Mouse (Mus musculus) ES-CJ7 (cell line): ENCODE results near the gene Bmp5.

ENCODE experiments used
- DNase-seq: peaks from one replicate; pipeline ENCODE4 v3.0.0; 2011; ENCODE audit warnings: low read depth, low spot score

Bmp5 gene

DNA sequence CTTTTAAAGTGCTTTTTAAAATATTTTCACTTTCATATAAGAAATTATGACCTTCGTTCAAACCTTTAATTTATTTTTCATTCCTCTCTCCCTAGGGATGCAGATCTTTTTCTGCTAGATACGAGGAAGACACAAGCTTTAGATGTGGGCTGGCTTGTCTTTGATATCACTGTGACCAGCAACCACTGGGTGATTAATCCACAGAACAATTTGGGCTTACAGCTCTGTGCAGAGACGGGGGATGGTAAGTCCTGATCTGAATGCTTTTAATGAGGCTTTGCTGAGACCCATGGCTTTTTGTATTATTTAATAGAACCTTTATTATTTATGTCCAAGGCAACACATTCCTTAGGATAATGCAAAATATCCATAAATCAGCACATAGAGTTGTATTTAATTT, 64.3 kb downstream of the Bmp5 start:
- no peak for DNase-seq

- no peak for DNase-seq
Measured at GRCm38 (mm10) chr9:75840841-75841240, 65.7 kb downstream of the Bmp5 start.

DNA sequence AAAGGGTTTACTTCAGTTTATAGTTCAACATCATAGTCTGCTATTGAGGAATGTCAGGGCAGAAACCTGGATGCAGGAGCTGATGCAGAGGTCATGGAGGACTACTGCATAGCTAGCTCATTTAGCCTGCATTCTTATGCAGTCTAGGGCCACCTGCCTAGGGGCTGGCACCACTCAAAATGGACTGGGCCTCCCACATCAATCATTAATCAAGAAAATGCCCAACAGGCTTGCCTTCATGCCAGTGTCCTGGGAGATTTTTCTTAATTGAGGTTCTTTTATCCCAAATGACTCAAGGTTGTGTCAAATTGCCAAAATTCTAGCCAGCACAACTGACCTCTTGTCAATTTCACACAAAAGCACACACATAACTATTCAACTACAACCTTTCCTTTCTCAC, 70.8 kb downstream of the Bmp5 start:
- DNase-seq, result no peak

GRCm38 (mm10) chr9:75850670-75851228, 75.6 kb downstream of the Bmp5 start:
- no peak for DNase-seq

DNA sequence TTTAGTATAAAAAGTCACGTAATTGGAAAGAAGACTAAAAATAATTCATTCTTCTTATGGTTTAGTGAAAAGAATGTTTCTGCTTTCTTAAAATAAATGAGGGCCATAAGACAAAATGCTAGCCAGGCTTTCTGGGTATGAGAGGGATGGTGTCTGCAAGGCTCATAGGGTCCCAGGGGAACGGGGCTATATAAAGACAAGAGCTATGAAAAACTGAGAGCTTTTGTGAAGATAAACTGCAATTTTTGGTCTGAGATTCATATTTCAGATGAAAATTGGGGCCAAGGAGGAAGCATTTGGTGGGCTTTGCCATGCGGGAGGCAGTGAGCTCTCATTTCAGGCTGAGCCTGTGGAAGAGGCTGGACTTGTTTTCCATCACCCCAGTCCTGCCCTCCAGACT, 83.0 kb downstream of the Bmp5 start:
- no peak for DNase-seq

GRCm38 (mm10) chr9:75858939-75859338, 83.8 kb downstream of the Bmp5 start:
- DNase-seq, result no peak

DNA sequence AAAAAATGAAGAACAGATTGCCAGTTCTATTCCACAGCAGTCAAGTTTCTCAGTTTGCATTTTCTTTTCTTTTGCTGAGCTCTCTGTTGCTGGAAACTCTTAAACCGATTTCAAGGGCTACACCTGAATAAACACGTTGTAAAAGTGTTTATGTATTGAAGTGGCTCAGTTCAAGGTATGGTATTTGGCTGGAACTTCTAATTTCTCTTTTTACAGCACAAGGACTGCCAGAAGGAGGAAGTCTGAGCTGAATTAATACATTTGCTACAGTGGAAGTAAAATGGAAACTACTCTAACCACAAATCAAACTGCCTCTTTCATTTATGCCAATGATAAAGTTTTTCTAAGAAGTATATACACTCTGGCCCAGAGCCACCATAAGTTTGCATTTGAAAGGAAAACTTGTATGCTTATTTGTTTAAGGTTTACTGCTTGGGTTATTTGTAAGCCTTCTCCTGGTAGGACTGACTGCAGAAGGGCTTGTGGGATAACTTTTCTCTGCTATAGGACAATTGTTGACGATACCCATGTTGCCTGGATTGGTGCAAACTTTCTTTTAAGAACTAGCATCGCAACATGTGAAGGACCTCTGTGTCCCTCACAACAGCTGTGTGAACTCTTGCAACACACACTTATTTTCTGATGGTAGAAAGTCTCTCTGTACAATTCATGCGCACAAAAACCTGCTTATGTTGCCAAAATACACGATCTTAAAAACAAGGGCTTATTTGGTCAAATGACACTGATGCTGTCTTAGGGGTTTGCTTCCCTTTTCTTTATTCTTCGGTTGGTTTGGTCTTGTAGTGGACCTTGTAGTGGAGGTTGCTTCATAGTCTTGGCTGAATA, 95.4 kb downstream of the Bmp5 start:
- DNase-seq, result no peak

- DNase-seq, result no peak
Measured at GRCm38 (mm10) chr9:75876333-75876732, 101.2 kb downstream of the Bmp5 start.

DNA sequence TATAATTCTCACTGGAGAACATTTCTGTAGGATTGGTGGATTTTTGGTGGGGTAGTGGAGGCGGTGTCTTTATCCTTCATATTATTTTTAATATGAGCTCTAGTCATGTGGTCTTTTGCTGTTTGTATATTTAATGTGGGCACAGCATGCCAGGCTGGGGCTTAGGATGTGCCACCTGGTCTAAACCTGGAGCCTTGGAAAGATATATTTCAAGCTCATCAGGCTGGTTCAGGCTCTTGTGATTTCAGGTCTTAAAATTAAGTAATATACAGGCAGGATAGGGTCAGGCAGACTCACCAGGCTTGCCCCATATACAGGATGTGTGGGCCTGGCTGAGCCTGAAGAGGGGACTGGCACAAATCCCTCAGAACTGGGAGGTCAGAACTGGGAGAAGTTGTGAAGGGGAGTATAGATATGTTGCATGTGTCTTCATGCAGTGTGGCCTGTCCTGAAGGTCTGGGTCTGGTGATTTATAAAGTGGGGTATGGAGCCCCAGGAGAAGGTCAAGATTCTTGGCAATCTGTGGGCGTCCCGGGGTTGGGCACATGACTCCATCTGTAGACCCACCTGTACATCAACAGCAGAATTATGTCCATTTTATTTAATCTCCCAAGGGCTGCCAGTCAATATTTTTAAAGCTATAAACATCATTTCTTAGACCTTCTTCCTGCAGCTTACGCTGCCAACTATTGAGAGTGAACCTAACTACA, 108.5 kb downstream of the Bmp5 start:
- DNase-seq, result no peak

GRCm38 (mm10) chr9:75886801-75887544, 111.8 kb downstream of the Bmp5 start:
- no peak for DNase-seq

DNA sequence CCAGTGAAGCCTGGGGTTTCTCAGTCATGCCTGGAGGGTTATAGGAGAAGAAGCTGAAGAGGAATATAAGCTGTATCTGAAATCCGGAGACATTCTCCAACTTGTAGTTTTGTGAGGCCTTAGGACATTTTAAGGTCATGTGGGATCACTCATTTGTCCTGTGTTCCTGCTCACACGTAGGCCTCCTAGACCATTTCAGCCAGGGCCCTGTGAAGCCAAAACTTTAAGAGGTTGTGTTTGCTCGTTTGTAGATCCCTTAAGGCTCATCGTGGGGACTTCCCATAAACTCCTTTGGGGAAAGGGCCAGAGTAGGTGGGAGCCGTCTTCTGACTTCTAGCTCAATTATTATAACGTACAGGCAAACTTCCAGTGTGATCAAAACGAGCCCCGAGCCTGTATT, 121.8 kb downstream of the Bmp5 start:
- DNase-seq, result no peak

GRCm38 (mm10) chr9:75898022-75898421, 122.9 kb downstream of the Bmp5 start:
- DNase-seq, result no peak

- no peak for DNase-seq
Measured at GRCm38 (mm10) chr9:75901219-75901618, 126.1 kb downstream of the Bmp5 start.

DNA sequence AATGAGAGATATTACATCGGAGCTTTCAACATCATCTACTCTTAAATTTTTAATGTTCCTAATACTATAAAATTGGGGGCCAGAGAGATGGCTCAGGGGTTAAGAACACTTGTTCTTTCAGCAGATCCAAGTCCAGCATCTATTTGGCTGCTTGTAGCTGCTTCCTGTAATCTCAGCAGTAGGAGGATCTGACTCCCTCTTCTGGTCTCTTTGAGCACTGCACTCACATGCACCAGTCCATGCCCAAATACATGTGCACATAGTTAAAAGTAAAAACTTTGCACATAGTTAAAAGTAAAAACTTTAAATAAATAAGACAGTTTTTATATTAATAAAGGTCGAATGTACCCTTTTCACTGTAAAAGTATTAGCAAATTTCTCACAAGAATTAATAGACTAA, 130.3 kb downstream of the Bmp5 start:
- peak; percentile 66 for DNase-seq

GRCm38 (mm10) chr9:75910112-75910799, 135.1 kb downstream of the Bmp5 start:
- no peak for DNase-seq

DNA sequence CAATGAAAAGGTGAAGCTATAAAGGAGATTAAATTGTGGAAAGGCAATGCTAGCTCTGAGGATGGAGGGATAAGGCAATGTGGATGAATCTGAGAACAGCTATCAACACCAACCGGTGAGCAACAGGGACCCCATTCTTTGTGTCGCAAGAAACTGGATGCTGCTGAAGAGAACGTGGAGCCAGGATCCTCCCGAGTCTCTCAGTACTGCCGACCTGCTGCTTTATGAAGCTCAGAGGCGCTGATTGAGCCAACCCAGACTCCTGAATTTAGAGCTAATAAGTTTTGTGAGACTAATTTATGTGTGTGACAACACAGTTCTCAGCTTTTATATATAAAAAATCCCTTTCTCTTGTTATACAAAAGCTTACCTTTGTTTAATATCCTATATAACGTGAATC, 136.4 kb downstream of the Bmp5 start:
- DNase-seq, result no peak

- DNase-seq, result no peak
Measured at GRCm38 (mm10) chr9:75916027-75916426, 140.9 kb downstream of the Bmp5 start.

- DNase-seq, result no peak
Measured at GRCm38 (mm10) chr9:75927196-75927880, 152.2 kb downstream of the Bmp5 start.

DNA sequence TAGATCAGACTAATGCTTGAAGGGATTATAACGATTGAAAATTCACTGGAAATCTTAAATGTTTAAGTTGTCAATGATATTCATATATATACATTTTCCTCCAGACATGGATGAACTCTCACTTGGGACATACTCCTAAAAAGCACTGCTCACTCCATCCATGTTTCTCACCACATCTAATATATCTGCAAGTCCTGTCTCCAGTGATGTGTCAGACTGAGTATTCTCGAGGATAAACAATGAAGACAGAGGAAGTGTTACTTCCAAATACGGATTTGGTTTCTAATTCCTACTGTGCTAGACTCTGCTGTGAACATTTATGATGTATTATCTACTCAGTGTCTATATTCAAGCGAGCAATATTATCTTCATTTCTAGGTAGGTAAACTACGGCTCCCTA, 152.9 kb downstream of the Bmp5 start:
- DNase-seq, result no peak

- no peak for DNase-seq
Measured at GRCm38 (mm10) chr9:75944663-75945062, 169.5 kb downstream of the Bmp5 start.
